Mouse (Mus musculus) liver, embryonic 13.5 days (tissue): Measurements from ENCODE around the gene Kcnh5. TPM values are rescaled to one million over a fixed set of nuclear protein-coding genes. Genes with fewer than 3 reads are reported as not detected.

Experiments used
- ATAC-seq: fragments of 200-750 bp; cut with Nextera tagmentation; 2 replicates; pipeline ENCODE4 v1.8.0; 2017; ENCODE audit warnings: low read depth, mild to moderate bottlenecking, moderate number of reproducible peaks, moderate library complexity
- DNase-seq: peaks from one replicate; pipeline ENCODE4 v3.0.0; 2022
- H3K27ac ChIP-seq: fragments of 300-500 bp; sonication (generic); 2 replicates; pipeline ENCODE4 v1.5.1; 2015; ENCODE audit warnings: moderate library complexity, mild to moderate bottlenecking, inconsistent platforms
- H3K27me3 ChIP-seq: fragments of 300-500 bp; sonication (generic); 2 replicates; pipeline ENCODE4 v1.6.1; 2015; ENCODE audit warnings: mild to moderate bottlenecking, inconsistent platforms
- H3K36me3 ChIP-seq: fragments of 300-500 bp; sonication (generic); 2 replicates; pipeline ENCODE4 v1.6.1; 2015; ENCODE audit warnings: mild to moderate bottlenecking, inconsistent platforms
- H3K4me1 ChIP-seq: fragments of 300-500 bp; sonication (generic); replicated peaks from 2 replicates; pipeline ENCODE4 v1.6.1; 2015; ENCODE audit warnings: inconsistent platforms
- H3K4me2 ChIP-seq: fragments of 300-500 bp; sonication (generic); 2 replicates; pipeline ENCODE4 v1.6.1; 2015; ENCODE audit warnings: inconsistent platforms, mild to moderate bottlenecking, moderate library complexity
- H3K4me3 ChIP-seq: fragments of 300-500 bp; sonication (generic); replicated peaks from 2 replicates; pipeline ENCODE4 v1.5.1; 2015; ENCODE audit warnings: mild to moderate bottlenecking, inconsistent platforms
- H3K9ac ChIP-seq: fragments of 300-500 bp; sonication (generic); 2 replicates; pipeline ENCODE4 v1.6.1; 2015; ENCODE audit warnings: mild to moderate bottlenecking, inconsistent platforms
- H3K9me3 ChIP-seq: fragments of 300-500 bp; sonication (generic); replicated peaks from 2 replicates; pipeline ENCODE4 v1.6.1; 2016; ENCODE audit warnings: inconsistent platforms
- WGBS: fragments of 180-500 bp; shearing (Covaris S2); methylation state at CpG from one replicate; pipeline ENCODE4 v1.1.7; 2015; ENCODE audit not compliant: insufficient replicate concordance; 5-methylcytosine and 5-hydroxymethylcytosine counted together
- polyA plus RNA-seq: library from polyadenylated mRNA; unstranded; fragments of >200 nt; fragmentation: Nextera tagmentation; extraction: Ambion mirVana; gene quantifications from 2 replicates; pipeline ENCODE4 v1.2.1, GENCODE M21; 2015

Kcnh5 gene
- not detected in 2 replicates for polyA plus RNA-seq

DNA sequence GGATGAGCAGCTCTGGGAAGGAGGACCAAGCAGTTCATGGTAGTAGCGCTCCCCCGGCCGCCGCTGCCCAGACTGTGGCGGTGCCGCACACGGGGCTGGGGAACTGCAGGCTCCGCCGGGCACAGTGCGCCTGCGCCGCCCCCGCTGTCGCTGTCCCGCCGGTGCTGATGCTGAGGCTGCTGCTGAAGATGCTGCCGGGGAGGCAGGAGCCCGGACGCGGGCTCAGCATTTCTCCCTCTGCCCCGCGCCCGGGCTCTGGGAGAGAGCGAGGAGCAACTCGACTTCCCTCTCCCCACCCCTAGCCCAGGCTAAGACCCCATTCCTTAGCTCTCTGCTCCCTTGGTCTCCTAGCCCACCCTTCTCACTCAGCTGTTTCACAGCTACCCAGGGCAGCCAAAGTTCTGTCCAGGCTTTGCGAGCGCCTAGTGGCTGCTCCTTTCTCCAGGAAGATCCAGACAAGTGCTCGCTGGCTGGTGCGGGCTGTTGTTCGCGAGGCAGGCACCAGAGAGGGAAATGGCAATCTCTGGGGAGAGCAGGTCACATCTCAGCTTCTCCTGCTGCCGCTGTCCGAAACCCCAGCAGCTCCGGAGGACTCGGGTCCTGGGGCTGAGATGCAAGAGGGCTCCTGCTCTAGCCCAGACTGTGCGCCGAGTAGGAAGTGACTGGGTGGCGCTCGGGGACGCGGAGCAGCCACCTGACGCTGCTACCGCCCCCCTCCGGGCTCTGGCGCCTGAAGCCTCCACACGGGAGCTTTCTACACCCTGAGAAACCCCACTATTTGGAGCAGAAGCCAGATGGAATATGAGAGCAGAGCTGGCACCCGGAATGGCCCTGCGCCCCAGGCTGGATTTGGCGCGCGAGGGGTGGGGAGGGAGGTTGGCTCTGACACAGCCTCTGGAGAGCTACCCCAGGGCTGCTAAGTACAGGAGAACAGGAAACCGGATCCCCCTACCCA is at the start of gene Kcnh5:
Kcnh5 (minus strand) TSS at position 642 of the 955 bp plus-strand sequence.
- H3K9me3 ChIP-seq, result no peaks in the 10 kb centered on the region
- H3K27me3 ChIP-seq, result peaks cover 47% of the 10 kb centered on the region
- no peak within 1 kb of the TSS for H3K9ac ChIP-seq
- H3K4me2 ChIP-seq, result 0 out of 2 replicates have a peak within 1 kb of the TSS, but pooled peaks have one; percentile 12
- H3K27ac ChIP-seq, result no peak within 1 kb of the TSS
- H3K36me3 ChIP-seq, result no peaks in the 10 kb centered on the region
- DNase-seq (no peak), ATAC-seq (no peak)
- no peak within 1 kb of the TSS for H3K4me3 ChIP-seq
- 1% methylated on average over 52 of the region's 52 CpGs for WGBS
- H3K4me1 ChIP-seq, result no peaks in the 10 kb centered on the region

DNA sequence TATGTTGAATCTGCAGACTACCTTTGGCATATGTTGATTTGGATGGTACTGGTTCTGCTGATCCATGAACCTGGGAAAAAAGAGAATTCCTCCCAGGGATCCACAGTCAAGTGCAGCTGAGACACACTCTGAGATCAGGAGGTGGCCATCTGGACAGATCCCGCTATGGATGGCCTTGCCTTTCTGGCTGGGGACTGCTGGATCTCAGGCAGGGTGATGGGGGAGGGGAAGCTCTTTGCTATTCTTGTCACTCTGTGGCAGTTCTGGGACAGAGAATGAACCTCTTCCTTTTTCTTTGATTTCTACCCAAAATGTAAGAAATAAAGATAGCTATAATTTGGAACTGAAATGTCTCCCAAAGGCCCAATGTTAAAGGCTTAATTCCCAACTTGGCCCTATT is 46.8 kb upstream of the Kcnh5 start:
- 61% methylated on average over 1 of the region's 1 CpGs for WGBS
- no peaks in the 10 kb centered on the region for H3K4me1 ChIP-seq
- no peak overlapping the region for H3K4me2 ChIP-seq
- no peak overlapping the region for H3K9ac ChIP-seq
- no peaks in the 10 kb centered on the region for H3K36me3 ChIP-seq
- no peaks in the 10 kb centered on the region for H3K27me3 ChIP-seq
- H3K4me3 ChIP-seq, result no peak overlapping the region
- ATAC-seq (no peak), DNase-seq (no peak)
- H3K9me3 ChIP-seq, result no peaks in the 10 kb centered on the region
- no peak overlapping the region for H3K27ac ChIP-seq

DNA sequence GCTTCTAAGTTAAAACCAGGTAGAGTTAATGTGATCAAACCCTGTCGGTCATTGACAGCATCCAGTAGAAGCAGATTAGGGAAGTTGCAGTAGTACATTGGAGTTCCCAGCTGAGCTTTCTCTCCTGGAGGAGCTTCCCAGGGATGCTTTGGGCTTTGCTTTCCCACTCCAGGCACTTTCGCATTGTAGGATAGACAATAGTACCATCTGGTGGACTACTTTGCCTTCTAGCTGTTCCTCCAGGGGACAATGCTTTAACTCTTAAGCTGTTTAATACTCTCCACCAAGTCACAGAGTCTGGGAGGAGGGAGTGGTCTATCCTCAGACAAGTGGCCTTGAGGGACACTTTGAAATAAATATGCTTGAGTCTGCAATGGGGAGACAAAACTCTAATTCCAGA is 12.3 kb upstream of the Kcnh5 start:
- WGBS, result 77% methylated on average over 2 of the region's 2 CpGs
- H3K4me2 ChIP-seq, result no peak overlapping the region
- H3K36me3 ChIP-seq, result no peaks in the 10 kb centered on the region
- no peaks in the 10 kb centered on the region for H3K4me1 ChIP-seq
- no peak for DNase-seq
- H3K4me3 ChIP-seq, result no peak overlapping the region
- H3K9me3 ChIP-seq, result no peaks in the 10 kb centered on the region
- no peaks in the 10 kb centered on the region for H3K27me3 ChIP-seq
- no peak overlapping the region for H3K27ac ChIP-seq
- ATAC-seq, result no peak
- no peak overlapping the region for H3K9ac ChIP-seq

- Histone ChIP-seq H3K36me3 (no peaks in the 10 kb centered on the region), H3K27ac (no peak overlapping the region), H3K4me1 (no peaks in the 10 kb centered on the region), H3K9ac (no peak overlapping the region), H3K27me3 (peaks cover 22% of the 10 kb centered on the region), H3K4me2 (no peak overlapping the region), H3K9me3 (no peaks in the 10 kb centered on the region), H3K4me3 (no peak overlapping the region)
- 52% methylated on average over 7 of the region's 7 CpGs for WGBS
- DNase-seq, result no peak
- ATAC-seq, result no peak
Measured at GRCm38 (mm10) chr12:75182646-75183045, 5.5 kb upstream of the Kcnh5 start.

DNA sequence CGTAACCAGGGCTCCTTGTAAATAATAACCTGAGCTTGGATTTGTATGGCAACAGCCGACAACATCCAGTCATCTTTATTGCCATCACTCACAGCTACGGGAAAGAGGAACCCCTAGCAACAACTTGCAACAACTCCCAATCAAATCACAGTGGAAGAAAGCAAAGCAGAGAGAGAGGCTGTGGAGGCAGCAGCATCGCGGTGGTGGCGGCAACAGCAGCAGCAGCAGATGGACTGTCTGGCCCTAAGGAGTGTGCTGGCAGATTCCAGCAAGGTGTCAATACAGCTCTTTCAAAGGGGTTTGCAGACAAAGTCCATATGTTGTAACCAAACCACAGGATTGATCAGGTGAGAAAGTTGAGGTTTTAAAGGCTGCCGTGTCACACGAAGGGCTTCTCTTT is 2.4 kb upstream of the Kcnh5 start:
- peaks cover 47% of the 10 kb centered on the region for H3K27me3 ChIP-seq
- DNase-seq (no peak), ATAC-seq (no peak)
- no peak overlapping the region for H3K27ac ChIP-seq
- H3K4me1 ChIP-seq, result no peaks in the 10 kb centered on the region
- no peak overlapping the region for H3K4me2 ChIP-seq
- H3K36me3 ChIP-seq, result no peaks in the 10 kb centered on the region
- H3K9me3 ChIP-seq, result no peaks in the 10 kb centered on the region
- no peak overlapping the region for H3K9ac ChIP-seq
- WGBS, result 37% methylated on average over 8 of the region's 8 CpGs
- no peak overlapping the region for H3K4me3 ChIP-seq

GRCm38 (mm10) chr12:75177646-75178030 is 506 bp upstream of the Kcnh5 start:
- 4% methylated on average over 13 of the region's 13 CpGs for WGBS
- no peaks in the 10 kb centered on the region for H3K36me3 ChIP-seq
- H3K9ac ChIP-seq, result no peak overlapping the region
- H3K4me1 ChIP-seq, result no peaks in the 10 kb centered on the region
- H3K4me2 ChIP-seq, result no peak overlapping the region
- no peak overlapping the region for H3K4me3 ChIP-seq
- DNase-seq (no peak), ATAC-seq (no peak)
- H3K9me3 ChIP-seq, result no peaks in the 10 kb centered on the region
- no peak overlapping the region for H3K27ac ChIP-seq
- peaks cover 47% of the 10 kb centered on the region for H3K27me3 ChIP-seq

GRCm38 (mm10) chr12:75175931-75176565 is 1.1 kb downstream of the Kcnh5 start:
- H3K4me2 ChIP-seq, result no peak overlapping the region
- no peak for DNase-seq
- no peak overlapping the region for H3K9ac ChIP-seq
- H3K27me3 ChIP-seq, result peaks cover 47% of the 10 kb centered on the region
- no peak overlapping the region for H3K27ac ChIP-seq
- no peaks in the 10 kb centered on the region for H3K36me3 ChIP-seq
- WGBS, result 6% methylated on average over 19 of the region's 19 CpGs
- ATAC-seq, result no peak
- no peaks in the 10 kb centered on the region for H3K9me3 ChIP-seq
- H3K4me1 ChIP-seq, result no peaks in the 10 kb centered on the region
- no peak overlapping the region for H3K4me3 ChIP-seq

- DNase-seq (no peak), ATAC-seq (no peak)
- no peaks in the 10 kb centered on the region for H3K36me3 ChIP-seq
- H3K4me2 ChIP-seq, result no peak overlapping the region
- 10% methylated on average over 2 of the region's 2 CpGs for WGBS
- no peaks in the 10 kb centered on the region for H3K9me3 ChIP-seq
- H3K27me3 ChIP-seq, result peaks cover 9% of the 10 kb centered on the region
- H3K4me3 ChIP-seq, result no peak overlapping the region
- no peaks in the 10 kb centered on the region for H3K4me1 ChIP-seq
- H3K27ac ChIP-seq, result no peak overlapping the region
- no peak overlapping the region for H3K9ac ChIP-seq
Measured at GRCm38 (mm10) chr12:75170970-75171369, 6.2 kb downstream of the Kcnh5 start.

DNA sequence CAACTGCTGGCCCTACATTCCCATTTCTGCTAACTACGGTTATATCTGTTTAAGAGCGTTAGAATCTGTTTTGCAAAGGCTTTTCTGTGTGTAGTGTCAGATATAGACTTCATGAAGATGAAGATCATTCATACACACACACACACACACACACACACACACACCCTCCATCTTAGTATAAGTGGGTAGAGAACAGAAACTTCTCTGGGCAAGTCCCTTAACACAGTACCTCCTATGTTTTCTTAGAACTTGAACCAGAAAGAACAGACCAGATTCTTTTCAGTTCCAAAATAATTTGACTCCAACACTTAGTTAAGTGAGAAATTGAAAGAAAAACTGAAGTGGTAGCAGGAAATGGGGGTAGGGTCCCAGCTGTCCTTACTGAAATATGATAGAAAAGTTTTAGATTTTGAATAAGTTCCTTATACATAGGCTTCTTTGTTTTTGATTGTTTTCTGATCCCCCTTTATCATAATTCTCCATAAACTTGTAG is 24.0 kb downstream of the Kcnh5 start:
- no peak overlapping the region for H3K27ac ChIP-seq
- no peak for DNase-seq
- no peak overlapping the region for H3K4me2 ChIP-seq
- no peaks in the 10 kb centered on the region for H3K27me3 ChIP-seq
- H3K9me3 ChIP-seq, result no peaks in the 10 kb centered on the region
- H3K4me1 ChIP-seq, result no peaks in the 10 kb centered on the region
- 86% methylated on average over 2 of the region's 2 CpGs for WGBS
- H3K36me3 ChIP-seq, result no peaks in the 10 kb centered on the region
- ATAC-seq, result no peak
- no peak overlapping the region for H3K9ac ChIP-seq
- no peak overlapping the region for H3K4me3 ChIP-seq

DNA sequence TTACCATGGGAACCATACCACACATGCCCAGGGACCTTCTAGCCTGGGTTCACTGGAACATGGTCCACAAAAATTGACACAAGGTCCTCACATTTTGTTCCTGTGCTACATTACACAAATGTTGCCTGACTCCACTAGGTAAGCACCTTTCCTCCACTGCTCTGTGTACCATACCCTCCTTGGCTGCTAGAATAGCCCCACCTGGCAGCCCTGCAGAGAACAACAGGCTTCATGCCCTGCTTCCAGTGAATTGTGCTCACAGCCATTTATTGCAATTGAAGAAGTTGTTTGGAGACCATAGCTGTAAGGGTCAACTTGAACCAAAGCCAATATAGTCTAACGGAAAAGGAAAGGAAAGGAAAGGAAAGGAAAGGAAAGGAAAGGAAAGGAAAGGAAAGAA is 37.3 kb downstream of the Kcnh5 start:
- DNase-seq, result no peak
- H3K4me3 ChIP-seq, result no peak overlapping the region
- 82% methylated on average over 1 of the region's 1 CpGs for WGBS
- H3K9ac ChIP-seq, result no peak overlapping the region
- no peak overlapping the region for H3K27ac ChIP-seq
- no peaks in the 10 kb centered on the region for H3K36me3 ChIP-seq
- H3K4me1 ChIP-seq, result no peaks in the 10 kb centered on the region
- no peaks in the 10 kb centered on the region for H3K9me3 ChIP-seq
- no peaks in the 10 kb centered on the region for H3K27me3 ChIP-seq
- no peak overlapping the region for H3K4me2 ChIP-seq
- no peak for ATAC-seq

DNA sequence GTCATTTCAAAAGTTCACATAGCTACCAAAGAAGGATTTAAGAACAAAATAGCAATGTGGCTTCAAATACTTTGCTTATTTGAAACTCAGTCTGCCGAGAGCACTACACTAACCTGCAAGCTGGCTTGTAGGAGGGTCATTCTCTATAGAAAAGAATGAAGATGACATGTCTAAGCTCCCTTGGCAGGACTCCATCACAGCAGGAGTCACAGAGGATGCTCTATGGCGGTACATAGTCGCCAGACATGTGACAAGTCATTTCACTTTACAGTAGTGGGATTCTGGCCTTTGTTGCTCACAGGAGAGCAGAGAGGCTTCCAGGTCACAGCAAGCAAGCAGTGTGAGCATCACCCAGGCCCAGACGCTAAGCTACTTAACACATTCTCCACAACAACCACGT is 85.2 kb downstream of the Kcnh5 start:
- 53% methylated on average over 5 of the region's 5 CpGs for WGBS
- Histone ChIP-seq H3K9ac (no peak overlapping the region), H3K36me3 (no peaks in the 10 kb centered on the region), H3K27me3 (no peaks in the 10 kb centered on the region), H3K4me1 (no peaks in the 10 kb centered on the region), H3K4me2 (no peak overlapping the region), H3K9me3 (no peaks in the 10 kb centered on the region), H3K4me3 (no peak overlapping the region), H3K27ac (no peak overlapping the region)
- ATAC-seq, result no peak
- no peak for DNase-seq
